In the genomic region with DNA sequence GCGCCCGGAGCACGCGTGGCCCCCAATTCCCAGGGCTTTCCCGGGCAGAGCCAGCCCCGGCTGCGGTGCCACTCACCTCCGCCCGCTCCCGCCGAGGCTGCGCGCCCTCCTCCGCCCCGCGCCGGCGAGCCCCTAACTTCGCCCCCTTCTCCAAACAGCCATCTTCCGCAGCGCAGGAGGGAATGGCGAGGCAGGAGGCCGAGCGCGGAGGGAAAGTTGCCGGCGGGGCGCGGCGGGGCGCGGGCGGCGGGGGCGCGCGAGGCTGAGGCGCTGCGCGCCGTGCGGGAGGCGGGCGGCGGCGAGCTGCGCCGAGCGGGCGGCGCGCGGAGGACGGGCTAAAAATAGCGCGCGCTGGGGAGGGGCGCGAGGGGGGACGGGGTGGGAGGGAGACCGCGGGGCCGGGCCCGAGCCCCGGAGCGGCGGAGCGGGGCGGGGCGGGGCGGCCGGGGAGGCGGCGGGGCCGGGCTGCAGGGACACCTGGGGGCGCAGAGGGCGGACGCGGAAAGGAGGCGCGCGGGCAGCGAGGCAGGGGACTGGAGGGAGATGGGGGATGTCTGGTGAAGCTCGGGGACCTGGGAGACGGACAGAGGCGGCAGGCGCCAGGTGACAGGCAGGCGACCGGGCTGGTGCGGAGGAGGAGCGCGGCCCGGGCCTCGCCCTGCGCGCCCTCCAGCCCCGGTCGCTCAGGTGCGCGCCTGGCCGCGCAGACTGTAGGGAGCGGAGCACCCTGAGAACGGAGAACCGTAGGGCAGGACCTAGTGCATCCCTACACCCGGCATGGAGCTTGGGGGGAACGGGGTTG, we compare ENCODE assay signal across 7 mouse cellular contexts. TPM values are rescaled to one million over a fixed set of nuclear protein-coding genes. Genes with fewer than 3 reads are reported as not detected.
A peak's percentile ranks its signal among the peaks of the same experiment; 100 is the strongest.
DNase-seq lines count a peak whose midpoint lies in the region; ATAC-seq and TF ChIP-seq lines count a peak whose summit lies in the region.

No protein-coding gene starts in this region.

- peak; percentile 91 for ATAC-seq in embryonic facial prominence, embryonic 14.5 days (ENCODE audit: low read depth)
- peak; percentile 95 for ATAC-seq in midbrain, embryonic 16.5 days

- no peak for TF ChIP-seq POLR2A in CH12.LX (IDR thresholded peaks at IDR 0.05; ENCODE audit: low read depth, low read length)

- in situ Hi-C loops in CH12.LX (cut with MboI; ENCODE audit: low pct_ligation_motif_present, low pct_unique_long_range_greater_than_20kb, low sequenced_read_pairs): no loop called here

- H3K27ac ChIP-seq in CH12.LX (ENCODE audit: insufficient read depth, low read depth): no peak overlapping the region
- 0 out of 2 replicates have a peak overlapping the region, but pooled peaks have one; percentile 21 for H3K27ac ChIP-seq in embryonic facial prominence, embryonic 14.5 days (replicated peaks; ENCODE audit: low read depth, low read length)
- H3K27ac ChIP-seq in hindbrain, embryonic 10.5 days: peak overlapping the region; percentile 79
- H3K27ac ChIP-seq in midbrain, embryonic 16.5 days (ENCODE audit: low read length): peak overlapping the region; percentile 80

- TF ChIP-seq CTCF in CH12.LX (conservative IDR thresholded peaks at IDR 0.05 in 1 of 2, IDR thresholded peaks at IDR 0.05 in 1 of 2; ENCODE audit: low read depth in 2 of 2, low read length in 2 of 2): no peak

- H3K36me3 ChIP-seq in CH12.LX (replicated peaks in 1 of 2; ENCODE audit: control insufficient read depth in 1 of 2, insufficient read depth in 1 of 2, low read length in 1 of 2): no peaks in the 10 kb centered on the region
- H3K36me3 ChIP-seq in embryonic facial prominence, embryonic 14.5 days (ENCODE audit: control insufficient read depth, insufficient read depth, low read length): no peaks in the 10 kb centered on the region
- H3K36me3 ChIP-seq in hindbrain, embryonic 10.5 days: no peaks in the 10 kb centered on the region
- no peaks in the 10 kb centered on the region for H3K36me3 ChIP-seq in midbrain, embryonic 16.5 days (ENCODE audit: control insufficient read depth, insufficient read depth, low read length)

- peak overlapping the region; percentile 85 for H3K4me2 ChIP-seq in CH12.LX (ENCODE audit: insufficient read depth, low read depth, poor library complexity, severe bottlenecking)
- peak overlapping the region; percentile 95 for H3K4me2 ChIP-seq in embryonic facial prominence, embryonic 14.5 days (ENCODE audit: low read depth, low read length)
- peak overlapping the region; percentile 83 for H3K4me2 ChIP-seq in midbrain, embryonic 16.5 days (ENCODE audit: low read length)

- no peaks in the 10 kb centered on the region for H3K4me1 ChIP-seq in CH12.LX (ENCODE audit: control insufficient read depth in 1 of 2, insufficient read depth in 2 of 2)
- no peaks in the 10 kb centered on the region for H3K4me1 ChIP-seq in embryonic facial prominence, embryonic 14.5 days (ENCODE audit: control insufficient read depth, insufficient read depth, low read length)
- peaks cover 13% of the 10 kb centered on the region for H3K4me1 ChIP-seq in hindbrain, embryonic 10.5 days (replicated peaks)
- H3K4me1 ChIP-seq in midbrain, embryonic 16.5 days (ENCODE audit: control insufficient read depth, insufficient read depth, low read length): peaks cover 7% of the 10 kb centered on the region

- H3K79me2 ChIP-seq in CH12.LX (replicated peaks; ENCODE audit: control insufficient read depth, extremely low read depth, insufficient read depth, poor library complexity, severe bottlenecking): no peaks in the 10 kb centered on the region

- 0% methylated on average over 35 of the region's 107 CpGs for WGBS in embryonic facial prominence, embryonic 14.5 days
- 1% methylated on average over 76 of the region's 107 CpGs for whole genome bisulfite sequencing in hindbrain, embryonic 10.5 days
- WGBS in midbrain, embryonic 16.5 days: under 1% methylated on average over 85 of the region's 107 CpGs

- dilution Hi-C loops in CH12.LX (cut with MboI; ENCODE audit: extremely low pct_ligation_motif_present, extremely low pct_unique_long_range_greater_than_20kb, low sequenced_read_pairs): no loop called here

- H3K27me3 ChIP-seq in CH12.LX (replicated peaks): peaks cover 6% of the 10 kb centered on the region
- peaks cover 7% of the 10 kb centered on the region for H3K27me3 ChIP-seq in embryonic facial prominence, embryonic 14.5 days (replicated peaks; ENCODE audit: control insufficient read depth, insufficient read depth, low read length)
- peaks cover 47% of the 10 kb centered on the region for H3K27me3 ChIP-seq in hindbrain, embryonic 10.5 days (ENCODE audit: insufficient read depth, poor library complexity, severe bottlenecking)
- no peaks in the 10 kb centered on the region for H3K27me3 ChIP-seq in midbrain, embryonic 16.5 days (ENCODE audit: control insufficient read depth, insufficient read depth, low read depth, low read length)

- no peak for TF ChIP-seq EP300 in CH12.LX (IDR thresholded peaks at IDR 0.05; ENCODE audit: low read length)

- H3K4me3 ChIP-seq in CH12.LX (replicated peaks in 1 of 3; ENCODE audit: low read depth in 2 of 3, low read length in 2 of 3, poor library complexity in 1 of 3): peak overlapping the region in 2 of 3 experiments; percentile 21 to 47
- peak overlapping the region; percentile 76 for H3K4me3 ChIP-seq in embryonic facial prominence, embryonic 14.5 days (ENCODE audit: low read depth, low read length)
- H3K4me3 ChIP-seq in hindbrain, embryonic 10.5 days: peak overlapping the region; percentile 81
- H3K4me3 ChIP-seq in midbrain, embryonic 16.5 days (ENCODE audit: low read depth, low read length): peak overlapping the region; percentile 82

- no peak for DNase-seq in CH12.LX (ENCODE audit: extremely low read depth)
- peak; percentile 38 for DNase-seq in R1 (ENCODE audit: low read depth, low spot score)
- peak; percentile 67 for DNase-seq in embryonic facial prominence, embryonic 14.5 days (ENCODE audit: low spot score)
- peak; percentile 51 for DNase-seq in hindbrain, embryonic 10.5 days (ENCODE audit: low spot score)
- peak; percentile 27 for DNase-seq in left cerebral cortex, postnatal 4 days
- peak; percentile 11 to 12 for DNase-seq in thymus, adult 18-20 months

- intact Hi-C loops in left cerebral cortex, postnatal 4 days (cut with DNase I): loop anchor here (2.0 to 10.0 kb wide), 3 partner anchors 108 to 240 kb away; no protein-coding TSS in a partner anchor

- no peak for TF ChIP-seq RAD21 in CH12.LX (IDR thresholded peaks at IDR 0.05; ENCODE audit: low read depth, low read length)

- H3K9ac ChIP-seq in CH12.LX (ENCODE audit: insufficient read depth, low read depth): no peak overlapping the region
- peak overlapping the region; percentile 74 for H3K9ac ChIP-seq in embryonic facial prominence, embryonic 14.5 days (ENCODE audit: low read depth, low read length)
- peak overlapping the region; percentile 89 for H3K9ac ChIP-seq in midbrain, embryonic 16.5 days (ENCODE audit: low read depth, low read length)

- H3K9me3 ChIP-seq in CH12.LX (replicated peaks; ENCODE audit: low read length): no peaks in the 10 kb centered on the region
- H3K9me3 ChIP-seq in embryonic facial prominence, embryonic 14.5 days (ENCODE audit: control insufficient read depth, low read length): no peaks in the 10 kb centered on the region
- no peaks in the 10 kb centered on the region for H3K9me3 ChIP-seq in hindbrain, embryonic 10.5 days
- H3K9me3 ChIP-seq in midbrain, embryonic 16.5 days (replicated peaks; ENCODE audit: control insufficient read depth, low read length, poor library complexity, severe bottlenecking): no peaks in the 10 kb centered on the region

TF ChIP-seq in CH12.LX, 34 proteins besides CTCF, POLR2A, EP300 and RAD21:
- TF ChIP-seq CHD1 (IDR thresholded peaks at IDR 0.05; ENCODE audit: low read depth, low read length): no peak
- no peak for TF ChIP-seq POLR2AphosphoS2 (IDR thresholded peaks at IDR 0.05; ENCODE audit: low read depth, low read length)

RNA-seq across cellular contexts. Expression of a gene that starts 10.0 kb away (rescaled TPM):
- total RNA-seq in CH12.LX (2012; rRNA removed): 0.04 TPM in 1 of 2 replicates, not detected in the other
- total RNA-seq in CH12.LX (2014; rRNA removed): 0.38 and 0.49 TPM in 2 replicates
- 0.17 and 0.44 TPM in 2 replicates for polyA plus RNA-seq in CH12.LX (2012; ENCODE audit: insufficient read length, low read depth)
- 9.8 and 10.2 TPM in 2 replicates for polyA plus RNA-seq in embryonic facial prominence, embryonic 14.5 days (2014; fragmentation: Nextera tagmentation; extraction: Ambion mirVana)
- 8.2 and 10.1 TPM in 2 replicates for polyA plus RNA-seq in hindbrain, embryonic 10.5 days (2016; fragmentation: Nextera tagmentation; extraction: Ambion mirVana)
- total RNA-seq in left cerebral cortex, postnatal 4 days (2021): 10 to 100 TPM; 46.3 to 47.5 TPM
- 11.2 and 12.6 TPM in 2 replicates for polyA plus RNA-seq in midbrain, embryonic 16.5 days (2015; fragmentation: Nextera tagmentation; extraction: Ambion mirVana)
